Mouse (Mus musculus): ENCODE data around the gene Cacna1d.

GRCm38 (mm10) chr14:30011886-30012560 lies 479.2 kb downstream of the Cacna1d start:
- TF ChIP-seq CTCF (IDR thresholded peaks at IDR 0.05; ENCODE audit: low read depth, low read length) (no peak), POLR2A (IDR thresholded peaks at IDR 0.05; ENCODE audit: extremely low read depth, insufficient read depth, low read length) (no peak)

Measured in liver, adult 2 months (tissue).